Mouse (Mus musculus) cerebellum, adult 11 months (tissue): ENCODE data around the gene Tmem121b.

Experiments used
- DNase-seq: peaks from one replicate; pipeline ENCODE4 v3.0.0; 2022

Tmem121b gene

GRCm38 (mm10) chr6:120491862-120492498 is 1.6 kb downstream of the Tmem121b start:
- DNase-seq, result no peak

DNA sequence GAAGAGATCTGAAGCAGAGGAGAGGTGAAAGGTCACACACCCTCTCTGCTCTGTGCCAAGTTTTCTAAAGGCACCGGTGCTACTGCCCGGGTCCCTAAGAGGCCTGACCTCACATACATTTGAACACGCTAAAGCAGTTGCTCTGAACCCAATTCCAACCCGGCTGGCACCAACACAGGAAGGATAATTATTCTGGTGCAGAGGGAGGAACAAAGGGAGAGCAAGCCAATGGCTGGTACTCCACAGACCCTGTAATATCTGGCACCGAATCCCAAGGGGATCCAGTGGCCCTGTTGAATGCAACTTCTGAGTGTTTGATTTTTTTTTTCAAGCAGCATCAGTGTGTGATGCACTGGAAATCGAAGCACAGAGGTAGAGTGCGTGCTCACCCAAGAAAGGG is 2.5 kb downstream of the Tmem121b start:
- DNase-seq, result no peak

DNA sequence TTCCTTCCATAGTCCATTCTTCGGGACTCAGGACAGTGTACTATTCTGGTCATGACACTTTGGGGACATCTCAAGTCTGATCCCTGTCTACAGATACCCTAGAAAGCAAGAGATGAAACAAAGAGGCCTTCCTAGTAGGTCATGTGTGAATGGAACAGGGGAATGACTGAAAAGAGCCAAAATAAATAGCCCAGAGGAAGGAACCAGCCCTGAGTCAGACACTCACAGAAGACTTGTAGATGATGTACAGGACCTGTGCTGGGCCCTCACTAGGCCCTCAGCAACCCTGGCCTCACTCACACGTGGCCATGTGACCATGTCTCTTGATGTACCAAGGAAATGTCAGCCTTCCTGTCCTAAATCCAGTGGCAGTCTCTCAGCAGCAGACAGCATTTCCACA is 4.1 kb downstream of the Tmem121b start:
- no peak for DNase-seq

DNA sequence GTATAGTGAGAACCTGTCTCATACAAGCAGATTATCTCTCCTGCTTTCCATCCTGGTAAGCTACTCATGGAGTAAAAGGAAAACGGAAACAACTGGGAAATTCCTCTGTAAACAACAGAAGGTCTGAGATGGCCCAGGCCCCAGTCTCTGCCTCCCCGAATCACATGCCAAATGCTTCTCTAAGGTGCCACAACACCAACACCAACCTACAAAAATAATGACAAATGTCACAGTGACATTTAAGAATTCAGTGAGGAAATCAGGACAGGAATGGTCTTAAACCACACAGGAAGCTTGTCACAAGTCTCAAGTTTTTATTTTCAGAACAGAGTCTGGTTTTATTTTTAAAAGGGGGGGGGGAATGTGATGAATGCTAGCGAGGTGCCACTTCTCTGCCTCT is 5.0 kb downstream of the Tmem121b start:
- no peak for DNase-seq

DNA sequence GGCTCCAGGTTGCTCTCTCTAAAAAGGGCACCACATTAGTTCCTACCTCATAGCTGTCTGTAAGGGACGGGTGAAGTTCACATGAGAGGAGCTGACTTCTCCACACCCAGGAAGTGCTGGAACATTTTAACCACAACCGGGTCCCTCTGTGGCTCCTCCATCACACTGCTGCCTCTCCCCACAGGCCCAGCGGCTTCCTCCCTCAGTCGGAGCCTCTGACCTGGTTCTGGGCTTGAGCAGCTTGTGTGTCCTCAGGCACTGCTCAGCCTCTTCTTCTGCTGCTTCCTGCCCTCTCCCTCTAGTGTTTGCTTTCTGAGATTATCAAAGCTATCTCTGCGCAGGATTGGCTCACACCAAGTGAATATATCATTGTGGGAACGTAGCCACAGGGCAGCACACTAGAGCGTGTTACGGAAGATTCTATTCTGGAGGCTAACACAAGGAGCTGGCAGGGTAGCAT is 7.5 kb downstream of the Tmem121b start:
- DNase-seq, result no peak

GRCm38 (mm10) chr6:120485038-120485437 is 8.6 kb downstream of the Tmem121b start:
- DNase-seq, result no peak

- no peak for DNase-seq
These were observed 10.4 kb downstream of the Tmem121b start for GRCm38 (mm10) chr6:120483211-120483626.

DNA sequence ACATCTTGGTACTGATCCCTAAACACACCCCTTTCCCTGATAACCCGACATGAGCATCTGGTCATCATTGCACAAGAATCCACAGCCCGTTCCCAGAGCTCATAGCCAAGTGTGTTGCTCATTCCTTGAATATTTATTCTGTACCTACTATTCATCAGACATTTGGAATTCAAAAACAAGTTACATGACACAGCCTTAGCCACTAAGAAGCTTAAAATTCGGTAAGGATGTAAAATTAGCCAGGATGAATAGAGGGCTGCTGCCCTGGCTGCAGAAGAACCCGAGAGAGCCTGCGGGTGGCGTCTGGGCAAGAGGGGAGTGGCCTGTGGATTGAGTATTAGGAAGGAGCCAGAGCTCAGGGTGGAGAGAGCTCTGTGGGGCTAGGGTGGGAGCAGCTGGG is 10.9 kb downstream of the Tmem121b start:
- no peak for DNase-seq

DNA sequence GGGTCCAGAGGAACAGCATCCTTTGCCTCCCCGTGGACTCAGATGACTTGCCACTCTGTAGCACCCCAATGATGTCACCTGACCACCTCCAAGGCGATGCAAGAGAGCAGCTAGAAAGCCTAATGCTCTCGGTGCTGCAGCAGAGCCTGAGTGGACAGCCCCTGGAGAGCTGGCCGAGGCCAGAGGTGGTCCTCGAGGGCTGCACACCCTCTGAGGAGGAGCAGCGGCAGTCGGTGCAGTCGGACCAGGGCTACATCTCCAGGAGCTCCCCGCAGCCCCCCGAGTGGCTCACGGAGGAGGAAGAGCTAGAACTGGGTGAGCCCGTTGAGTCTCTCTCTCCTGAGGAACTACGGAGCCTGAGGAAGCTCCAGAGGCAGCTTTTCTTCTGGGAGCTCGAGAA is 11.6 kb downstream of the Tmem121b start:
- no peak for DNase-seq

- no peak for DNase-seq
These were observed 12.1 kb downstream of the Tmem121b start for GRCm38 (mm10) chr6:120481538-120481937.

- no peak for DNase-seq
These were observed 13.2 kb downstream of the Tmem121b start for GRCm38 (mm10) chr6:120480361-120480760.

DNA sequence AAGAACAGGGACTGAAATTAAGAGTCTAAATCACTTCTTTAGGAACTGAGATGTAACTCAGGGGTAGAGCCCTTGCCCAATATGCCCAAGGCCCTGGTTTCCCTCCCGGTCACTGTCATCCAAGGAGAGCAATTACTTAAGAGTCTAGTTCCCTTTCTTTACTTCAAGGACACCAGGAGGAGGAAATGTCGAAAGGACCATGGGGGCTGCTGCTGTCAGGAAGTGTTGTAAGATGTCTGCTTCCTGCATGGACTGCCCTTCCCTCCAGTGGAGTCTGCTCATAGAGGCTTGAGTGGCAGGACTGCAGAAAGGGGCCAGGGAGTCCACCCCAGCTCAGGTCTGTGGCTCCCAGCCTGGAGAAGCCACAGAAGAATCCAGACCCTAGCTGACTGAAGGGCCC is 14.3 kb downstream of the Tmem121b start:
- no peak for DNase-seq

DNA sequence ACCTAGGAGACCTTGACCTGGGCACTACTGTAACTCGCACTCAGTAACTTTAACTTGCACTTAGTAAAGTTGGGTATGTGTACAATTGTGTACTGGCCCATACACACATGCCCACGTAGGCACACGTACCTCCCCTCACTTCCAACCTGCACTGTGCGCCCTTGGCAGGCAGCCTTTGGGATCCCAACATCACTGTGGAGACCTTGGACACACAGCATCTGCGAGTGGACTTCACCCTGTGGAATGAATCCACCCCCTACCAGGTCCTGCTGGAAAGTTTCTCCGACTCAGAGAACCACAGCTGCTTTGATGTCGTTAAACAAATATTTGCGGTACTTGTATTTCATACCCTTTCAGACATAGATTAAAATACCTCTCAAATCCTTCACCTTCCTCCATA is 18.3 kb downstream of the Tmem121b start:
- no peak for DNase-seq

- DNase-seq, result no peak
These were observed 20.2 kb downstream of the Tmem121b start for GRCm38 (mm10) chr6:120473427-120473826.

DNA sequence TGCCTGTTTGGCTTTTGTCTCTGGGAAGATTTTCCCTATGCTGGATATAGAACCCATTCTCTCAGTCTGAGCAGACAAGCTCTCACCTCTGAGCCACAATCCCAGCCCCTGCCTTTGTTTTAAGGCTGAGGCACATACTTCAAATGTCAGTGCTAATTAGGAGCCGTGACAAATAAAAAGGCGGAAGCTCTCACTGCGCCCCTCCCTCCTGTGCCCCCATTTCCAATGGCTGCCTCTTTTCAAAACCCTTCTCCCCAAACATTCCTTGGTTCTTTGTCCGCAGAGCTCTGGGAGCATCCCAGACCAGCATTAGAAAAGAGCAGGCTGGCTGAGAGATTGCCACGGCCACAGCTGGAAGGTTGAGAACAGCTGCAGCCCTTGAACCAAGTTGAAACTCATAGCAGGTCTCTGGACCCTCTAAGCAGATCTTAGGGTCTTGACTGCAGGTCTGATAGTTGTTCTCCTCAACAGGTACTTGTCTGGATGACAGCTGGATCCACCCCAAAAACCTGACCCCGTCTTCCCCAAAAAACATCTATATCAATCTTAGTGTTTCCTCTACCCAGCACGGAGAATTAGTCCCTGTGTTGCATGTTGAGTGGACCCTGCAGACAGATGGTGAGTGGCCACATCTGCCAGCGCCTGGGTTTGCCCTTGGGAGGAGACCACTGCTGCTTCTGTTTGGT is 21.0 kb downstream of the Tmem121b start:
- DNase-seq, result no peak

- no peak for DNase-seq
These were observed 21.6 kb downstream of the Tmem121b start for GRCm38 (mm10) chr6:120471991-120472441.

GRCm38 (mm10) chr6:120470666-120471065 is 22.9 kb downstream of the Tmem121b start:
- DNase-seq, result no peak

GRCm38 (mm10) chr6:120469770-120470169 is 23.8 kb downstream of the Tmem121b start:
- no peak for DNase-seq

DNA sequence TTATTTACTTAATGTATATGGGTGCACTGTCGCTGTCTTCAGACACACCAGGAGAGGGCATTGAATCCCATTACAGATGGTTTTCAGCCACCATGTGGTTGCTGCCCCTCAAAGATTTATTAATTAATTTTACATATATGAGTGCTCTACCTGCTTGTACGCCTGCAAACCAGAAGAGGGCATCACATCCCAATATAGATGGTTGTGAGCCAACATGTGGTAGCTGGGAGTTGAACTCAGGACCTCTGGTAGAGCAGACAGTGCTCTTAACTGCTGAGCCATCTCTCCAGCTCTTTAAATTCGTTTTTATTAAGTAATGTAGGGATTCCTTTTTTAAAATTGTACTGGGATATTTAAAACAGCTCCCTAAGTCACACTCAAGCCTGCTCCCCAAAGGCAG is 24.3 kb downstream of the Tmem121b start:
- no peak for DNase-seq

- no peak for DNase-seq
These were observed 25.3 kb downstream of the Tmem121b start for GRCm38 (mm10) chr6:120468259-120468658.

DNA sequence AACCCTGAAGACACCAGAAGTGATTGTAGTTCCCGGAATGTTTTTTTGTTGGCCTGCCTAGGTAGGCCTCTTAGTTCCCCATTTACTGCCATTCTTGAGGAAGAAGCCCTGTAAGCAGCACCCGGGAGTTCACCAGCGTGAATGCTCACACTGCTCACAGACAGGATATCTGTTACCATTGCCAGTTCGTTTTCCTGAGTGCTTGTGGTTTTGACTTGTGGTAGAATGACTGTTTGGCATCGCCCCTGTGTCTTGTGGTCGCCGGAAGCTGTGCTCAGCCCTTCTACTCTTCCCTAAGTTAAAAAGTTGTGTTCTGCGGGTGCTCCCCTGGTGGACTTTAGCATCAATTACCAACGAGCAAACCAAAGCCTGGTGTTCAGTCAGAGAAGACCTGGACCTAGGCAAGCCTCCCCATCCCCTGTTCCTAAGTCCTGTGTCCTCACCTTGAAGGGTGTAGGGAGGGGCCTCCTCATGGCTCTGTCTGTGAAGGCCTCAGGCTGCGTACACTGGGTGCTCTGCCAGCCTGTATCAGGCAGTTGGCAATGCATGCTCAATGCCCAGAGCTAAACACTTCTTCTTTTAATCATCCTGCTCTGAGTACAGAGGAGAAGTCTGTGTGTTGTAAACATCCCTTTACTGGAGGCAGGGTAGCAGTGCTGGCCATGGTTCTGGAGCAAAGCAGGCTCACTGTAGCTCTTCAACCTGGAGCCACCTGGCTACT is 26.8 kb downstream of the Tmem121b start:
- no peak for DNase-seq

DNA sequence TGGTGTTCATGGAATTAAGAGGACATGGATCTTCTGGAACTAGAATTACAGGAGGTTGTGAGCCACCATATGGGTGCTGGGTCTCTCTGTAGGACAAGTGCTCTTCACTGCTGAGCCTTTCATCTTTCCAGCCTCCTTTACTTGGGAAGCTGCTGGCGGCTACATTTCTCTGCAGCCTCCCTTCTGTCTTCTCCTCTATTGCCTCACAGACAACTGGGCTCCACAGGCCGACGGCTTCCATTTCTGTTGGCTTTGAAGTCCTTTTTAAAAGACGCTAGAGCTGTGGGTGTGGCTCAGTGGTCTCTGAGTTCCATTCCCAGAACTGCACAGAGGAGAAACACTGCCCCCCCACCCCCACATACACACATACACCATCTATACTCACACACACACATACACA is 28.2 kb downstream of the Tmem121b start:
- DNase-seq, result no peak

DNA sequence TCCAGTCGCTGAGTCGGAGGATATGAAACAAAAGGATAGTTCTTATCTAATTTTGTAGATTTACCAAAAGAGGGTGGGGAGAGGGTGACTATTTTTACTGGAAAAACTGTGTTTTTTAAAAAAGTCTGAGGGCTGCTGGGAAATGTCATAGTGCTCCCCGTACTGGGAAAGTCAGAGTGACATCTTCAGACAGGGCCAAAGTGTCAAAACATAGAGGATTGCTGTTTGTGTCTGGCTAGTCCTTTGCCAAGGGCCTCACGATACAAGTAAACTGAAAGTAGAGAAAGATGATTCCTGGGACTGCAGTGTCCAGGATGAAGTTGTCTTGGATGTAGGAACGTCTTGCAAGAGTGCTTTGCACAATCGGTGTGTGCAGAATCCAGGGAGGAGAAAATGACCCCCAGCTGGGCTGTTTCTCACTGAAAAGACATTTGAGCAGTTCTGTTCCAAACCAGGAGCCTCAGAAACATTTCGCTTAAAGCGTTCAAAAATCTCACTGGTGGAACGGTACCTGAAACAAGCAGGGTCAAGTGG is 29.1 kb downstream of the Tmem121b start:
- DNase-seq, result no peak

- no peak for DNase-seq
These were observed 29.7 kb downstream of the Tmem121b start for GRCm38 (mm10) chr6:120463884-120464283.
